Mouse (Mus musculus) mouse trophoblast stem cell (cell line): ENCODE measurements at regions not wholly inside any gene's neighbourhood (a gene's known extent, or its start where the extent isn't known, plus 50 kb on each side); places are given as distances from the start of the nearest gene placed in this dataset.
"Not testable (repeated sequence)": the region's sequence is repeated elsewhere in the genome, so short reads cannot be mapped to it uniquely, and the experiment has no call there.

Experiments
- in situ Hi-C, 2 experiments: fragments of 300-500 bp; cut with MseI, MboI; formaldehyde crosslinking; loops; 2 replicates in 1 of 2; 3 replicates in 1 of 2; pipeline ENCODE4 v1.15.1; 2025

DNA sequence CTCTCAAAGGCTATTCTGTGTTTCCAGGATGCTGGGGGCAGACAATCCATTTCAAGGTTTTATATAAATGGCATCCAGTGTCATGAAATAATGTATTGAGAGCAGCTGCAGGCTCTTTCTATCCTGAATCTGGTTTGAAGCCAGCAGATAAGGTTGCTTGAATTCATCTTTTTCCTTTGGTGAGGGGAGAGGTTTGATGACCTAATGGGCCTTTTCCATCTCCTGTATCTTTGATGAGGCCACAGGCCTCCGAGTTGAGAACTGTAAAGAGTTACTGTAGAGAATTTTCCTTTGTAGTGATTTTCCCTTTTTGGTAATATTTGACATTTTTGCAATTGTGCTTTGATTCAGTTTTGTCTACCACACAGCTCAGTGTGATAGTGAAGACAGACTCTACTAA is 458.8 kb upstream of the 1700008P02Rik start:
- in situ Hi-C loops: no loop called here

DNA sequence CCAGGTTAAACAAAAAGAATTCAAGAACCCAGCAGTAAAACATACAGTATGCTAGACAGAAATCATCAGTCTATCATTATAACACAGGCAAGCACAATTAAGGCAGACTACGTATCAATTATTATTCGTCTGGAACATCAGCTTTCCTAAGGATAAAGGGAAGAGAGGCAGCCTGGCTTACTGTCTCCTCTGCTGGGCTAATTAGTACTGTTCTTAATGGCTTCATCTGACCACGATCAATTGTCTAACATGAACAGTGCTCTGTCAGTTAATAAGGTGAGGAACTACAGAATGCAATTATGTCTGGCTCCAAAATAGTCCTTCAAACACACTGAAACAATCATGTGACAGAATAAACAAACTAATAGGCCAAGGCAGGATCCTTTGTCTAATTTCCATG is 456.6 kb upstream of the 1700008P02Rik start:
- in situ Hi-C loops: no loop called here

DNA sequence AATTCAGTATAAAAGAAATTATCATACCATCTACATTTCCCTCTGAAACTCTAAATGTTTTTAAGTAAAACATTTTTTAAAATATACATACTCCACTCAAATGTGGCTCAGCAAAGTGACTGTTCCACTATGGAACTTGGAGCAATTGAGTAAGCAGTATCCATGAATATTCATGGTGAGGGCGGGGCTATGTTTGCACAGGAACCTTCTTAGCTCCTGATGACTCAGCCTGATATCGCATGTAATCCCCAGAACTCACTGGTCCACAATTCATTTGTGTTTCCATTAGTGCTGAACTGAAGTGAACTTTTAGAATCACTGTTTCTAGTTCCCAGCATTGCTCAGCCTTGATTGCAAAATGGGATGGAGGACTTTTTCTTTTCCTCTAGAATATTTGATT is 454.2 kb upstream of the 1700008P02Rik start:
- in situ Hi-C loops: no loop called here

DNA sequence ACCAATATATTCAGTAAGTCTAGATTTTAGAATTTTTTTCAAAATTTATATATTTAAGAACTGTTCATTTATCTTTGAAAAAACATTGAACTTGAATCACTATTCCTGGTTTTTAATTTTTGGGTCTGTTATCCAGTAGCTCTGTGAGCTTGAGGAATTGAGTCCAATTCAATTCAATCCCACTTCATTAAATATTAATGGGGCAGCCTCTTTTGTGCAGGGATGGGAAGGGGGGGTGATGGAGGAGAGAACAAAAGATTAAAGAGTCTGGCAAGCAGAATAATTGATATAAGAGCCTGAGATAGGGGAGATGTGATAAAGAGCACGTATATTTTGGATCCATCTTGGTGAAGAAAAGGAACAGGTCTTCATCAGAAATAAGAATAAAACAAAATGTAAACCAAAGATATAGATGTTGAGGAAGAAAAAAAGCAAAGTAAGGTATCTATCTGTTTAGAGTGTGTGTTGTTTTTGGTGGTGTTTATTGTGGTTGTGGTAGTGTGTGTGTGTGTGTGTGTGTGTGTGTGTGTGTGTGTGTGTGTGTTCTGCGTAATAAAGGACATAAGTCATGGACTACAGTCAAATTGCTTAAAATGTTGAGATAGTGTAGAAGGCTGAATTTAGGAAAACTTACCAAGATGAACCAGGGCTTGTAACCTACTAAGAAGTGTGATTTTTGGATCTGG is 421.3 kb upstream of the 1700008P02Rik start:
- in situ Hi-C loops: no loop called here

DNA sequence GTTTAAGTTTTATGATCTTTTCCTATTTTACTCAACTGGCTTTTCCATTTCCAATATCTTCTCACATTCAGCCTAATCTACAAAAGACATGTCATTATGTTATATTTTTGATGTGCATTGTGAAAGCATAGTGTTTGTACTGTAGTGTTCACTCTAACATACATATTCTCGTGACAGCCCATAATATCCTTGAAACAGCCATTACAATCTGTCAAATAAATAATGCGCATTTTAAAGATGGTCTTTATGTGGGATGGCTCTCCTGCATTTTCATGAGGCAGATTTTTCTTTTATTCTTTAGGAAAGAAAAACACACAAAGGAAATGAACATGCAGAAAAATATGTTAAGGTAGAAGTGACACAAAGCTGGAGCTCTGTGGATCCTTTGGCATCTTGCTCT is 415.6 kb upstream of the 1700008P02Rik start:
- in situ Hi-C loops: no loop called here

DNA sequence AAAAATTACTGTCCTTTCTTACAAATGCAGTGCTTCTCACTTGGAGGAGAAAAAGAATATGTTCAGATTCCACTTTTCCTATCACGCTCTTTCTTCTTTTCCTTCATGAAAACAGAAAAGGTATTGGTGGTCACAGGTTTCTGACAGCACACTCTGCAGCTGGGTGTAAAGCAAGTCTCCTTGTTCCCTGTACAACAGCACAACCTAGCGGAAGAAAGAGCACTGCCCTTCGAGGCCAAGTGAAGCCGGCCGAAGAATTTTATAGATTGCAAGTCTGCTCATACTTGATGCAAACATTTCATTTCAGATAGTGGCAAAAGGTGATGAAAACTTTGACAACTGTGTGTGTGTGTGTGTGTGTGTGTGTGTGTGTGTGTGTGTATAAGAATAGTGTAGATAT is 407.6 kb upstream of the 1700008P02Rik start:
- in situ Hi-C loops: no loop called here

DNA sequence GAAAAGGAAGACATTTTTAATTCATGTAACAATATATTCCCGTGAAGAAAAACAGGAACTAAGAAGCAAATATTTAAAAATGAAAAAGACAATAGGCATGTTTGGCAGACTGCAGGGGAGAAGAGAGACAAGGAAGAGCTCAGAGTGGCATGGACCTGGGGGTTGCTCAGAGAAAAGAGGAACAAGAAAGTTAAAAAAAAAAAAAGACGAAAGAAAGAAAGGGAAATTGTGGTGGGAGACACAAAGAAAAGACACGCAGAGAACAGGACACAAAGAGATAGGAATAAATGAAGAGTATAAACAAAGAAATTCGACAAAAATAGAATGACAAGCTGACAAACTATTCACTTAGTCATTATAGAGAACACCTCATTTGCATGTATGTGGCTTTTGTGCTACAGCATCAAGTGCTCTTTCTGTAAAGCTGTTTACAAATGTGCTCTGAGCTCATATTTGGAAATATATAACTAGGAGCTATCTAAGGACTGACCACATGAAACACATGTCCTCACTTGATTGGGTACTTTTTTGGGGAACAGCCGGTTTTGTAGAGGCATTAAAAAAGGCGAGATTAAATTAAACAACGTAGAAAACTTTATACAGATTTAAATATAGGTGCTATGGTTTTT is 394.2 kb upstream of the 1700008P02Rik start:
- in situ Hi-C loops: loop anchor here in 1 of 2 experiments (25.0 kb wide), 1 partner anchor 902 kb away; no protein-coding TSS in a partner anchor

DNA sequence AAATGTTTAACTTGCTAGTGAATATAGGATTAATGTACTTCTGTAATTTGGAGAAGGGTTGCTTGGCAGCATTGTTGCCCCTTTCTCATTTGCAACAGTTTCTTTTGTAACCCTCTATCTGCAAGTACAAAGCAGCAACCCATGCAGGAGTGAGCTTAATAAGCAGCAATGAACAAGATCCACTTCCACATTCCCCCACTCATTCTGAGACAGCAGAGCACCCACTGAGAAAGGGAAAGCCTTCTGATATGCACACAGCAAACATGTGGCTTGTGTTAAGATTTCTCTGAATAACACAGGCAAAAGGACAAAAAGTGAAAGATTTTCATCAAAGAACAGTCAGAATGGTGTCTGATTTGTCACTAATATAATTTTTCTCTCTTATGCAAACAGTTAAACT is 393.3 kb upstream of the 1700008P02Rik start:
- in situ Hi-C loops: loop anchor here in 1 of 2 experiments (25.0 kb wide), 1 partner anchor 901 kb away; no protein-coding TSS in a partner anchor

DNA sequence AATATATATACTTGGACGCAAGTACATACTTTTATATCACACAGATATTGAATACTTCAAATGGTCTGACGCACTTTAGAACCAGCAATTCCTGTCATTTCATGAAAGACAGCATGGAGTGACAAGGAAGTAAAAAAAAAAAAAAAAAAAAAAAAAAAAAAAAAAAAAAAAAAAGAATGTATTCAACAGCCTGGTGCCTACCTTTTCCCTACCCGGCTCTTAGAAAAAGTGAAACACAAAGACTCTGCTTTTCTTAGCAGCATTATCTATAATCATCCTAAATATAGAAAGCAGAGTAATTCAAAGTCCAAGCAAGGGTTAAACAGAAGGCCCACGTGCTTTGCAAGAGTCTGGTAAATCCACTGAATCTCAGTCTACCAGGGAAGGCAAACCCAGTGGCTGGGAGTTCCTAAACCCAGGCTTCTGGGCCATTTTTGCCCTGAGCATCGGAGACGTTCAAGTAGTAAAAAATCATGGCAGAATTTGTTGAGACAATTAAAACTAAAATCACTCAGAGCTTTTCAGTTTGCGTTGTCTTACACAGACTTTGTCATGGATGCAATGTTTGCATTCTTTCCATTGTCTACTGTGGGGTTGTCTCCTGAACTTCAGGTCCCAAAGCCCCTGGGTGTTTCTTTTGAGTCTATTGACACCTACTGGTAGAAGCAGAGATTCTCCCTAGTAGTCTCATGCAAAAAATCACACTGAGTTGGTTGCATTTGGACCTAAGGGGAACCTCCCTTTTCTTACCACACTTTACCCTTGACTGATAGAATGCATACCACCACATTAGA is 390.2 kb upstream of the 1700008P02Rik start:
- in situ Hi-C loops: loop anchor here in 1 of 2 experiments (25.0 kb wide), 1 partner anchor 898 kb away; no protein-coding TSS in a partner anchor

DNA sequence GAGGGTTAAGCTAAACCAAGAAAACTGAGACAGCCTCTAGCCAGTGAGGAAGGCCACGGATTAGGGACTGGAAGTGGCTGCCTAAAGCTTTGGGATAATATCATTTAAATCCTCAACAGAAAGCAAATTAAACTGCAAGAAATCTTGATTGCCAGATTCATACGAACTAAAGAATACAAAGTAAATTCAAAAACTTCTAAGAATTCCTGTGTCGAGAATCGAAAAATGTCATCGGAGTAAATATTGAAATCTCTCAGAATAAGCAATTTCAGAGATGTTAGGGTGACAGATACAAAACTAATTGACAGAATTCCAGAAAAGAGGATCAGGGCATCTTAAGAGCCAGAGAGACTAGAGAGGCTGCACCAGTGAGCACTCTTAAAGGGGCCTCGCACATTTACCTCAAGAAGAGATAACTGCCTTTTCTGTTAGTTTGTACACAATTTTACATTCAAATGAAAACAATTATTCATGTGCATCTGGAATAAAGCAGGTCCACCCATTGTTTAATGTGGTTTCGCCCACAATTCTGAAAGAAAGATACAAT is 388.5 kb upstream of the 1700008P02Rik start:
- in situ Hi-C loops: loop anchor here in 1 of 2 experiments (25.0 kb wide), 1 partner anchor 896 kb away; no protein-coding TSS in a partner anchor

DNA sequence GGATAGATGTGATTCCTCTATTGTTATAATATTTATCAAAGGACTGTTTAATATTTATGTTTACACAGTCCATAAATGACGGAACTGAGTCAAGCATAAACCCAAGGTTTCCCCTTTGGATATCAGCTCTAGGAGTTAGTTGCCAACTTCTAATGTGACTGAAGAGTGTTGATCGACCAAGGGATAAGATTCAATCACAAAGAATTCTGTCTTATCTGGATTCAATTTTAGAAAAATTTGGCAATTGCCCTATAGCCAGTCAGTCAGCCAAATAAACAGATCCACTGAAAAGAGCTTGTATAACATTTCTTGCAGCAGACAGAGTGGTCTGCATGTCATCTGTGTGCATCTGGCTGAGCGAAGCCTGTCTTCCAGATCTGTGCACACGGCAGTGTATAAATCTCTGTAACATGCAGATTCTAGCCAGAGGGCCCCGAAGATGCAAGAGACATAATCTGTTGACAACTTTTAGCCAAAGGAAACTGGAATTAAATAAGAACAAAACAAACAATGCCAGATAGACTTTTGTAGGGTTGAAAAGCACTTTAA is 387.6 kb upstream of the 1700008P02Rik start:
- in situ Hi-C loops: loop anchor here in 1 of 2 experiments (25.0 kb wide), 1 partner anchor 896 kb away; no protein-coding TSS in a partner anchor

DNA sequence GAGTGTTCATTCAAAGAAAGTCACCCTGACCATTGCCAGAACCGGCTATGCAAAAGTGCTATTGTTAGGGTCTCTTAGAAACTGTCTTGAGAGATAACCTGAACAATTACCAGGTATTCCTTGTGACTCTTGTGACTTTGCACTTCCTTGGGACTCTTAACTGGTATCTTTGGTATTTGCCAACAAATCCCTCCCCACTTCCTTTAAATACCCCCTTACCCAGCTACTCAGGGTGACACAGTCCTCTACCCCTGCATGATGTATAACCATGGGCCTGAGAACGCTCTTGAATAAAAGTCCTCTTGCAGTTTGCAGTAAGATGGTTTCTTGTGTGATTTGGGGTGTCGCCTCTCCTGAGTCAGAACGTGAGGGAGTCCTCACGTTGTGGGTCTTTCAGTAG is 371.5 kb upstream of the 1700008P02Rik start:
- in situ Hi-C loops: not testable (repeated sequence)

DNA sequence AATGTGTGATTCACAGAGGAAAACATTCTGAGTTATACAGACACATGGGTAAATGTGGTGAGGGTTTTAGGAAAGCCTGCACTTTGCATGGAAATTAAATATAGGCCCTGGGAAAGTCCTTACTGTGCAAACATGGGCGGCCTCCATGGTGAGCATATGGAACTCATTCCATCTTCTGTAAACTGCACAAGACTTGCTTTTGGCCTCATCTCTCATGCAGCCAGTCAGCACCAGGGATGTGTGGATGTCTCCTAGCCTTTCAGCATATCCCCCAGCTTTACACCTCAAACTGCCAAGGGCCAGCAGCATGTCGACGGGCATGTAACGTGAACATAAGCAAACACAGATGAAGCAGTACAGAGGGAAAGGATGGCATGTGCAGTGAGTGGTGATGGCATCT is 364.7 kb upstream of the 1700008P02Rik start:
- in situ Hi-C loops: no loop called here

DNA sequence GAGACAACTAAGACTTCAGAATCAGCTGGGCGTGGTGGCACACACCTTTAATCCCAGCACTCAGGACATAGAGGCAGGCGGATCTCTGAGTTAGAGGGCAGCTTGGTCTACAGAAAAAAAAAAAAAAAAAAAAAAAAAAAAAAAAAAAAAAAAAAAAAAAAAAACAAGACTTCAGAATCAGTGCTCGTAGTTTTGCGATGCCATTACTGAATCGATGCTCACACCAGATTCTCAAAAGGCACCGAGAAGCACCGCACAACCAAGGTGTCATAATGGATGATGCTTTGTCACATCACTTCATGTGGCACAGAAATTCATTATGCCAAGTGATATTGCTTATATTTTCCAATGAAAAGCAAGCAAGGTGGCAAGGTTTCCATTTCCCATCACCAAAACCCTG is 337.4 kb upstream of the 1700008P02Rik start:
- in situ Hi-C loops: no loop called here

DNA sequence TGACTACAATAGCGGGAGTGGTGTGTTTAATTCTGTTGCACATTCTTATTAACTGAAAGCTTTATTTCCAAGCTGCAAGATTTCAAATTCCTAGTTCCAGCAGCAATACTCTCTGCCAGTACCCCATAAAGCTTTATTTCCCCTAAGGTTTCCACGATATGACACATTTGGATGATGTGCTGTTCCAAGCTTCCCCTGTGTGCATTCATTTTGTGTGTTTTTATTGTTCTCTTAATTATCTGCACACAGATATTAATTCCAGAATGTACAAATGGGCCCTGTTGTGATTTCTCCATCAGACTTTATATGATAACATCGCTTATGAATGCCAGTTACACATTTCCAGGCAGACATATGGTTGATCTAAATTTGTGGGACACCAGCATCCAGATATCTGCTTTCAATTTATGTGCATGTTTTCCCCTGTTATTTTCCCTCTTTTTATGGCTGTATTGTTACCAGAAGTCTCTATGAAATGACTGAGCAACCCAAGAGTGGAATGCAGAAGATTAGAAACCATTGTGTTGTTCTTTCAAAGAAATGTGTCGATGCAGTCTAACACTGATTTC is 312.4 kb upstream of the 1700008P02Rik start:
- in situ Hi-C loops: no loop called here

DNA sequence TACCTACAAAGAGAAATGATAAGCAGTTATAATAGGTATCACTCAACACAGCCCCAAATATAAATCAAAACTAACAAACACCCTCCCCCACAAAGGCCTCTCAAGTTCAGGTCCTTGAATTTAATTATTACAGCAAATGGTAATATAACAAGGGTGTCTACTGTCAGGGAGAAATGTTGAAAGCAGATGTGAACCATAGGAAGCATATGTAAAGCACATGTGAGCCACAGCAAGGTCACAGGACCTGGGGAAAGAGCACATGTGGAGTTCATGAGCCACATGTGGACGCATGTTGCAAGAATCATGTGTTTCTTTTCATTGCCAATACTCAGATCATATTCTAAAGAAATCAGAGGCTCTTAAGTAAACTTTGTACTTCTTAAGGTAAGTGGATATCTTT is 306.5 kb upstream of the 1700008P02Rik start:
- in situ Hi-C loops: no loop called here

DNA sequence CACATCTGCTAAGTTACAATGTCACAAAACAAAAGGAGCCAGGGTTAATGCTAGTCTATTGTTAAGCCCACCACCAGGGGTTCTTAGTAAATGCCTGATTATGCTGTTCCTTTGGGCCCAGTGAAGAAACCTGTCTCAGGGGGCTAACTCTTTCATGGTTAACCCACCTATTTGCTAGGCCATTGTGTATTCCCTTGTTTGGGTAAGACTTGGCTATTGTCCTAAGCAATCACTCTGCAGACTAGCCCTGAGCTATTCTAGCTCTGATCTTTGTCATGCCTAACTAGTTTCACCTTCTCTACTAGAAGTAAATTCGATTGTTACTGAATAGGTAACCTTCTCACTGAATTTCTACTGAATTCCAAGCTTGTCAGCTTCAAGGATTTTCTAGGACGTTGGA is 302.4 kb upstream of the 1700008P02Rik start:
- in situ Hi-C loops: not testable (repeated sequence)

DNA sequence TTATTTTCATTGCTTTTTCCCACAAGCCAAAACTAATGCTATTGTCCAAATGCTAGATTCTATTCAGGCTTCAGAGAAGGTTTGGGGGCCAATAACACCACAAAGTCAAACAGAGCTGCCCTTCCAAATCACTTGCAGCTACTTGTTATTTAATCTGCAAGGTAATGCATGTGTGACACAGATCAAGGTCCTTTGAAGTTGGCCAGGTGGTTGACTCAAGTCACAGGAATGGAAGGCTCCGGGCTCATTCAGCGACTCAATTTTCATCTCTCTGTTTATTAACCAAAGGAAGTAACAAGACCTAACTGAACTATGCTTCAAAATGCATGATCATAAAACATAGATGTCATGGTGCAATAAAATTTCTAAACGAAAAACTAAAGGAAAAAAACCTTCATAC is 300.0 kb upstream of the 1700008P02Rik start:
- in situ Hi-C loops: no loop called here

DNA sequence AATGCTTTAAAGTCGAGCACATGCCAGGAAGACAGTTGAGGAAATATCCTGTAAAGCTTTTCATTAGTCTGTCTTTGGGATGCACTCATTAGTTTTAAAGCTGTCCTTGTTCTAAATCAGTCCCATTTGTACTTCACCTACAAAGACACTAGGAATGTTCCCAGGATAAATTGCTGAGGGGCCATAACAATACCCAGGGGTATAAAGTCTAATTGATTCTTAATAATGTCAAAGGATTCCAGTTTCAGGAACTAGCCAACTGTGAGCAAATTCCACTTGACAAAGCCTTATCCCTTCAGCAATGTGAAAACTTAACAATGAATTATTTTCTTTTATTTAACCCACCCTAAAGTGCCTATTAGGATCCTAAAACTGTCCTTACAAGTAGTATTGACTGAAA is 267.7 kb upstream of the 1700008P02Rik start:
- in situ Hi-C loops: no loop called here

DNA sequence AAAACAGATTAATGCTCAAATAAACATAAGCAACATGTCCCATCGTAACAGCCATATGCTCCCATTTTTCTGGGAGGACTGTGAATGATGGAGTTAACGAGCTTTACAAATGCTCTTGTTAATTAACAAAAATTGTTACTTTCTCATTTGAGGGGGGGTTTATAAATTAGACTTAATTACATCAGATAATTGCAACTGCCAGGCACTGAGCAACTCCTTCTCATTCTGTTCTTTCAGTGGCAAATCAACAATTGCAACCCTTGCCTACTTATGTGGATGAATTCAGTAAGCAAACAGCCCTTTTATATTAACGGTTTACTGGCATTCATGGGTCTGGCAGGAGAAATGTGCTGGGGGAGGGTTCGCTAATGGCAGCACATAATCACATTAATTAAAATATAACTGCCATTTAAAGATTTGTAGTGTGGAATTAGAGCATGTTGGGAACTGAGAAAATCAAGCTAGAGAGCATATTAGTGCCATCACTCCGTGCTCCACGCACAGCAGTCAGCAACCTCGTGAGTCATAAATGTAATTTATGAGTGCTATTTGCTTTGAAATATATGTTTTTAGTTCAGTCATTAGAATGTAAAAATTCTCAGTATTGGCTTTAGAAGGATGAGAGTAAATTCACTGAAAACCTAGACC is 266.9 kb upstream of the 1700008P02Rik start:
- in situ Hi-C loops: no loop called here
